Mouse (Mus musculus): Measurements from ENCODE around the gene Klhdc9.

Gene Klhdc9

GRCm38 (mm10) chr1:171360656-171361055 lies at the start of gene Klhdc9:
Klhdc9 (minus strand) TSS chr1:171360798.
- POLR2A ChIA-PET, result interaction anchor here (0.5 to 9.2 kb wide), 83 partner anchors 8 to 1453 kb away, joined by 3 to 90 read pairs (median 5); partner anchors contain the start of genes Alyref2 (in 3 of the 4), B4galt3 (in 3 of the 4), Nit1 (in 3 of the 4) and Pfdn2 (in 3 of the 4)
- CTCF ChIA-PET, result interaction anchor here (0.6 to 6.6 kb wide), 31 partner anchors 9 to 465 kb away, joined by 3 to 67 read pairs (median 5); partner anchors contain the start of genes Nectin4 (in 2 of the 4), Nit1 (in 2 of the 4), Pfdn2 (in 2 of the 4) and Alyref2 (in 1 of the 4)

DNA sequence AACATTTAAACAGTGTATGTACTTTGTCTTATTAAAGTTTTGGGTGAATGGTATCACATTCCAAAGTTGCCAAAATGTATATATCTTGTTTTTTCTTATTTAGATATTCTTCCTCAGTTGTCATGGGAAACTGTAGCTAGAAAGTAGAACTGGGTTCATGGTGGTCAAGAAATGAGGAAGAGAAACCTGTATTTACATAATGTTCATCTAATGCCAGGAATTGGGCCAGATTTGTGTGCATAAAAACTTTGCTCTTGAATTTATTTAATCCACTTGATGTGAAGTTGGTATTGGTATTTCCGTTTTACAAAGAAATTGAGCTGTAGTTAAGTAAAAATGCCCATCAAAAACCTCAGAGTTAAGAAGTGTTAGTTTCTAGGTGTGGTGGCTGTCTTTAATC lies 49.6 kb upstream of the Klhdc9 start:
- POLR2A ChIA-PET, result interaction anchor here (0.7 to 4.6 kb wide), 37 partner anchors 8 to 356 kb away, joined by 3 to 38 read pairs (median 6); partner anchors contain the start of genes Dedd (in 3 of the 4), Arhgap30 (in 2 of the 4) and F11r (in 2 of the 4)
- CTCF ChIA-PET, result interaction anchor here in 3 of 4 experiments (0.5 to 2.1 kb wide), 6 partner anchors 52 to 280 kb away, joined by 3 to 7 read pairs (median 5); partner anchors contain the start of gene Ppox (in 1 of the 3)

- POLR2A ChIA-PET, result interaction anchor here in 1 of 4 experiments (1.3 to 1.4 kb wide), 2 partner anchors 9 kb away, joined by 3 read pairs; no protein-coding TSS in a partner anchor
- CTCF ChIA-PET, result no interaction called here
Observed at GRCm38 (mm10) chr1:171407263-171407662, 46.7 kb upstream of the Klhdc9 start.

DNA sequence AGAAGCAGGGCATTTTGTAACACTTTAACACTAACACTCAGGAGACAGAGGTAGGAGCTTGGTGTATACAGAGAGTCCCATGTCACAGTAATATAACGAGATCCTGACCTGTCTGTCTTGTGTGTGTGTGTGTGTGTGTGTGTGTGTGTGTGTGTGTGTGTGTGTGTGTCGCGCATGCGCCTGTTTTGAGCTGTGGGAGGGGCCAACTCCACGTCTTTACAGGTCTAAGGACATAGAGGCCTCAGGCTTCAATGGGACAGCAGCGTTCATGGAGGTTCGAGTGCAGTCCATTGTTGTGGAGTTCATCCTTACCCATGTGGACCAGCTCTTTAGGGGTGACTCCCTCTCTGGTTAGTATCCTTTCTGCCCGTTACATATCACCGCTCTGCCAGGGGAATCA lies 42.4 kb upstream of the Klhdc9 start:
- POLR2A ChIA-PET, result interaction anchor here in 3 of 4 experiments (0.6 to 3.5 kb wide), 21 partner anchors 8 to 274 kb away, joined by 3 to 38 read pairs (median 4); partner anchors contain the start of genes Usf1 (in 3 of the 3), Alyref2 (in 1 of the 3), Arhgap30 (in 1 of the 3) and F11r (in 1 of the 3)

GRCm38 (mm10) chr1:171401821-171402220 lies 41.2 kb upstream of the Klhdc9 start:
- ChIA-PET CTCF (interaction anchor here in 2 of 4 experiments (1.1 to 2.2 kb wide), 3 partner anchors 12 to 42 kb away, joined by 3 to 5 read pairs (median 3); no protein-coding TSS in a partner anchor), POLR2A (interaction anchor here in 3 of 4 experiments (0.6 to 3.5 kb wide), 20 partner anchors 8 to 285 kb away, joined by 3 to 38 read pairs (median 4); partner anchors contain the start of genes Klhdc9 (in 2 of the 3), Usf1 (in 2 of the 3), Alyref2 (in 1 of the 3) and Arhgap30 (in 1 of the 3))

More for the DNA sequence above, 42.4 kb upstream of the Klhdc9 start:
- CTCF ChIA-PET, result interaction anchor here in 2 of 4 experiments (0.6 to 1.3 kb wide), 3 partner anchors 23 to 98 kb away, joined by 3 to 4 read pairs (median 4); no protein-coding TSS in a partner anchor

DNA sequence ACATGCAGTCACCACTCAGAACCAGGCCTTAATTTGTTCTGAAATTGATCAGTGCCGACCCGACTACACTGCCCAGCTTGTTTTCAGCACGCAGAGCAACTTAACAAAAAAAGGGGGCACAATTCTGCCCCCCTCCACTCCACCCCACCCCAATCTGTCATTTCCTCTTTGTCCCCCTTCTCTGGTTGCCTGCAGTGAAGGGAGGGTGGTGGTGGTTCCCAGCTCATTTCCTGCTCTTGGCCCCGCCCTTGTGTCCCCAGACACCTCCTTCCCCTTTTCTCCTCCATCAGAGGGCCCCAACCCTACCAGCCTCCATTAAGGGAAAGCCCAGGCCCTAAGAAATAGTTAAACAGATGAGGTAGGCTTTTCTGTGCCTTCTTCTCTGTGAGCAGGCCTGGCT lies 29.5 kb upstream of the Klhdc9 start:
- ChIA-PET CTCF (interaction anchor here in 2 of 4 experiments (0.6 to 2.2 kb wide), 6 partner anchors 10 to 174 kb away, joined by 3 to 7 read pairs (median 4); partner anchors contain the start of gene Ppox (in 1 of the 2)), POLR2A (interaction anchor here (0.5 to 2.9 kb wide), 38 partner anchors 8 to 273 kb away, joined by 3 to 18 read pairs (median 4); partner anchors contain the start of genes Klhdc9 (in 3 of the 4), Usf1 (in 3 of the 4), F11r (in 2 of the 4) and Ppox (in 1 of the 4))

DNA sequence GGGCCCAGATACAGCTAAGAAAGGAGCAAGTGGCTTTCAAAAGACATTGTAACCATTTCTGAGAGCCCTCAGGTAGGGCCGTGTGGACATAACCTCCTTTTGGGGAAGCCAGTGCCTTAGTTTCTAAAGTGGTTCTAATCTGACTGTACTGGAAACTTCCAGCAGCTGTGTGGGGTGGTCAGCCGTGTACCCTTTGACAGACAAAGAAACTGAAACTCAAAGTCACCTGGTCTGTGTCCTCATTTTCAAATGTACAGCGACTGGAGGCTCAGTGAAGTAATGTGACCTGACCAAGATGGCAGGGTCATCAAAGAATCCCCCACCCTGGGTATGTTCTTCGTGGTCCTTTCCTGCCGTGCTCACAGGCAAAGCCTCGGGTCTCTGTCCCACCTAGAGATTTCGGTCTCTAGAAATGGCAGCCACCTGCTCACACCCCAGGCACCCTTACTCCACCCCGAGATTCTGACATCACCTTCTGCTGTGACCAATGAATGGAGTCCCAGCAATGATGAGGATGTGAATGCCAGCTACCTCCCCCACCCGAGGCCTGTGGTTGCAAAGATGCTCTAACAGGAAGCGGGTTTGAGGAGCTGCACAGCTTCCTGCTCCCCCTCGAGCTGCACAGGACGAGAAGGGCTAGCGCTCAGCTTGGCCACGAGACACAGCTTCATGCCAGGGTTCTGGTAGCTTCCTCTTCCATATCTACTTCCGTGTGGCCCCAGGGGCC lies 27.9 kb upstream of the Klhdc9 start, which contains the start of gene Arhgap30:
Arhgap30 (plus strand) TSS at position 579 of the 727 bp plus-strand sequence.
- POLR2A ChIA-PET, result interaction anchor here (0.8 to 2.9 kb wide), 28 partner anchors 8 to 300 kb away, joined by 3 to 18 read pairs (median 5); partner anchors contain the start of genes Usf1 (in 2 of the 4), Cfap126 (in 1 of the 4), Dedd (in 1 of the 4) and F11r (in 1 of the 4)
- CTCF ChIA-PET, result interaction anchor here (0.5 to 2.2 kb wide), 13 partner anchors 8 to 228 kb away, joined by 3 to 10 read pairs (median 3); partner anchors contain the start of gene Klhdc9 (in 1 of the 4)

DNA sequence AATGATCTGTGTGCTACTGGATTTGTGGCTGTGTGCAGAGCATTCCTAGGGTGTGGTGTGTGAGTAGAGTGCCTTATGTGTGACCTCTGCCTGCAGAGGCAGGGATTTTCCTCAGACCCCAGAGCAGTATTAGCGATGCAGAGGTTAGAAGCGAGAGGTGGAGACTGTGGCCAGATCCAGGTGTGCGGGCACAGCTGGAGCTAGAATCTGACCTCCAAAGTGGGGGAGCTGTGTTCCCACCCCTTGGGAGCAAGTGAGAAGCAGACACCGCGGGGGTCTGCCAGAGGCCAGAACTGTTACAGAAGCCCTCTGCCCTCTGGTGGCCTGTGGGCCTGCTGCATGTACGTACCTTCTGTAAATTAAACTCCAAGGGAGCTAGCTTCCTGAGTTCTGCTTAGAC lies 26.5 kb upstream of the Klhdc9 start:
- POLR2A ChIA-PET, result interaction anchor here in 3 of 4 experiments (0.5 to 2.0 kb wide), 10 partner anchors 9 to 115 kb away, joined by 3 to 7 read pairs (median 4); partner anchors contain the start of genes Klhdc9 (in 3 of the 3) and Usf1 (in 1 of the 3)
- CTCF ChIA-PET, result interaction anchor here (0.5 to 2.2 kb wide), 28 partner anchors 9 to 282 kb away, joined by 3 to 10 read pairs (median 4); partner anchors contain the start of genes Klhdc9 (in 3 of the 4), F11r (in 1 of the 4), Nectin4 (in 1 of the 4) and Usf1 (in 1 of the 4)

DNA sequence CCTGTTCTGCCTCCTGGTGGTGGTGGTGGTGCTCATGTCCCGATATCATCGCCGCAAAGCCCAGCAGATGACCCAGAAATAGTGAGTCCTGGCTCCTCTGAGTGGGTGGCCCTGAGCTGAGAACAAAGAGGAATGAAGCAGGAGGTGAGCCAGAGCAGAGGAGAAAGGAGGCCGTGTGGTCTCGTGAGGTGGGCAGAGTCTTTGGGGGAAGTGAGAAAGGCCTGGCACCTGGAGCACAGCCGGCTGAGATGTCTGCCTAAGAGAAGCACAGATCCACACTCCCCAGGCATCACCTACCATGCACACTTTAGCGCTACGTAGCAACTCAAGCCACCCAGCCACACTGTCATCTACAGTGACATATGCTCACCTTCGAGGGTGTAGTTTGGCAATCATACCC lies 24.6 kb upstream of the Klhdc9 start:
- POLR2A ChIA-PET, result interaction anchor here in 3 of 4 experiments (0.5 to 3.9 kb wide), 17 partner anchors 10 to 162 kb away, joined by 3 to 25 read pairs (median 5); partner anchors contain the start of genes Klhdc9 (in 3 of the 3), B4galt3 (in 1 of the 3), F11r (in 1 of the 3) and Nit1 (in 1 of the 3)
- CTCF ChIA-PET, result interaction anchor here in 3 of 4 experiments (0.5 to 1.4 kb wide), 8 partner anchors 16 to 384 kb away, joined by 3 to 8 read pairs (median 4); partner anchors contain the start of genes Adamts4 (in 1 of the 3) and Klhdc9 (in 1 of the 3)

DNA sequence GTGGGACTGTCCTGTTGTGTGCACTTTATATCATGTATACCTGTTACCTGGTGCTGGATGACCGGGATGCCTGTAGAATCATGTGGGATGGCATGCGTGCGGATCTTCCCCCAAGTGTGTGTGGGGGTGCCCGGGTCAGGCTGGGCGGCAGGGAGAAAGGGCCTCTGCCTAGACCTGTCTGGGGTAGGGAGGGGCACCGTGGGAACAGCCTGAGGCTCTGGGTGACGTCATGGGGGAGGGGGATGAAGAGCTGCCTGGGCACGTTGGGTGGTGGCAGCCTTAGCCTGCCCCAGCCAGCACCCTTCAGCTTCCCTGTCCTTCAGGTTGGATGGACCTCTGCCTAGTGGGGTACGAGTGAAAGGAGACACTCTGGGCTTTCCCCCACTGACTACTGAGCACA lies 23.8 kb upstream of the Klhdc9 start:
- POLR2A ChIA-PET, result interaction anchor here (0.7 to 3.9 kb wide), 20 partner anchors 9 to 118 kb away, joined by 3 to 25 read pairs (median 4); partner anchors contain the start of genes Klhdc9 (in 3 of the 4), F11r (in 1 of the 4), Nit1 (in 1 of the 4) and Pfdn2 (in 1 of the 4)
- CTCF ChIA-PET, result interaction anchor here (0.6 to 1.4 kb wide), 12 partner anchors 9 to 1000 kb away, joined by 3 to 9 read pairs (median 4); partner anchors contain the start of genes Klhdc9 (in 1 of the 4) and Usf1 (in 1 of the 4)

DNA sequence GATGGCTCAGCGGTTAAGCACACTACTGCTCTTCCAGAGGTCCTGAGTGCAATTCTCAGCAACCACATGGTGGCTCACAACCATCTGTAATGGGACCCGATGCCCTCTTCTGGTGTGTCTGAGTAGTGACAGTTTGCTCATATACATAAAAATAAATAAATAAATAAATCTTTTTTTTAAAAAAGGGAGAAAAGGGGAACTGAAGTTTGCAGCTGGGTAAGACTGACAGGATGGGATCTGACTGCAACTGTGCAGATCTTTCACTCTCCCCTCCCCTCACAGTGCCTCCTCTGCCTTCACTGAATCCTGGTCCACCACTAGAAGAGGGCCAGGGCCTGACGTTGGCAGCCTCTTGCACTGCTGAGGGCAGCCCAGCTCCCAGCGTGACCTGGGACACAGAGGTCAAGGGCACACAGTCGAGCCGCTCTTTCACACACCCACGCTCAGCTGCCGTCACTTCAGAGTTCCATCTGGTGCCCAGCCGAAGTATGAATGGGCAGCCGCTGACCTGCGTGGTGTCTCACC lies 21.6 kb upstream of the Klhdc9 start:
- POLR2A ChIA-PET, result interaction anchor here in 2 of 4 experiments (0.6 to 1.7 kb wide), 6 partner anchors 8 to 819 kb away, joined by 3 to 6 read pairs (median 3); no protein-coding TSS in a partner anchor
- CTCF ChIA-PET, result interaction anchor here in 2 of 4 experiments (1.0 kb wide), 2 partner anchors 21 to 122 kb away, joined by 3 read pairs; no protein-coding TSS in a partner anchor

DNA sequence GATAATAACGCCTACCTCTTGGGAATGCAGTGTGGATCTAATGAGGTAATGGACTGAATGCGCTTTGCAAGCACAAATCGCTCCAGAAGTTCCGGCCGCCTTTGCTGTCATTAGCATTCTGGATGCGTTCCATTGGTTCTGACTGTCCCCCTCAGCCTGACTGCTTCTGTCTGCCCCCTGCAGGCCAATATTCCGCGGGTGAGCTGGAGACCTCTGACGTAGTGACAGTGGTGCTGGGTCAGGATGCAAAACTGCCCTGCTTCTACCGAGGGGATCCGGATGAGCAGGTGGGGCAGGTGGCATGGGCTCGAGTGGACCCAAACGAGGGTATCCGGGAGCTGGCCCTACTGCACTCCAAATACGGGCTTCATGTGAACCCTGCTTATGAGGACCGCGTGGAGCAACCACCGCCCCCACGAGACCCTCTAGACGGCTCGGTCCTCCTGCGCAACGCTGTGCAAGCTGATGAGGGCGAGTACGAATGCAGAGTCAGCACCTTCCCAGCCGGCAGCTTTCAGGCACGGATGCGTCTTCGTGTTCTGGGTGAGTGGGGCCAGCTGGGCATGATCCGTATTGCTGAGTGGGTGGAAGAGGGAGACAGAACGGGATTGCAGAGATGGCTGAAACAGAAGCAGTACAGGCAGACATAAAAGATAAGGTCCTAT lies 19.5 kb upstream of the Klhdc9 start:
- CTCF ChIA-PET, result interaction anchor here (0.5 to 2.4 kb wide), 36 partner anchors 9 to 985 kb away, joined by 3 to 15 read pairs (median 4); partner anchors contain the start of genes Nectin4 (in 2 of the 4), Adamts4 (in 1 of the 4), F11r (in 1 of the 4) and Klhdc9 (in 1 of the 4)
- POLR2A ChIA-PET, result interaction anchor here in 3 of 4 experiments (0.6 to 2.2 kb wide), 24 partner anchors 9 to 122 kb away, joined by 3 to 12 read pairs (median 3); partner anchors contain the start of genes Klhdc9 (in 2 of the 3), Arhgap30 (in 1 of the 3), B4galt3 (in 1 of the 3) and Nectin4 (in 1 of the 3)

GRCm38 (mm10) chr1:171378298-171378697 lies 17.7 kb upstream of the Klhdc9 start:
- POLR2A ChIA-PET, result interaction anchor here in 1 of 4 experiments (0.8 to 1.3 kb wide), 4 partner anchors 10 to 48 kb away, joined by 3 to 4 read pairs (median 3); partner anchors contain the start of genes Nit1 and Pfdn2
- CTCF ChIA-PET, result interaction anchor here in 1 of 4 experiments (1.0 kb wide), 1 partner anchor 9 kb away, joined by 3 read pairs; no protein-coding TSS in a partner anchor

DNA sequence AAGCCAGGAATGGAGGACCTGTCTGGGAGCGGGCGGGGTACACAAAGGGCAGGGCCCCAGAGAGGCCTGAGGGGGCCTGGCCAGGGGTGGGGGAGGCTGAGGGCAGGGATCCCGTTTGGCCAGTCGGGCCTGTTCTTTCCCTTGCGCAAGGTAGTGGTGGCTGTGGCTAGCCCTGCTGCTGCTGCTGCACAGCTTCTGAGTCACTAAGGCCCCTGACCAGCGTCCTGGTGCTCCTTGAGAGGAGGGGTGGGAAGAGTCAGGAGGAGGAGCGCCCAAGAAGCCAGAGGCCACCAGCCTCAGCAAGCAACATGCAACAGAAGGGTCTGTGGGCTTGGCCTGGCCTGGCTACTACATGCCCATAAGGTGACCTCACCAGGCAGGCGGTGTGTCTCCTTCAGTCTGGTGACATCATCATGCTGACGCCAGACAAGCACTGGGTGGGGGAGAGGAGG lies 15.1 kb upstream of the Klhdc9 start:
- ChIA-PET POLR2A (interaction anchor here in 2 of 4 experiments (0.7 to 1.8 kb wide), 9 partner anchors 8 to 127 kb away, joined by 3 to 7 read pairs (median 4); partner anchors contain the start of gene Klhdc9 (in 1 of the 2)), CTCF (interaction anchor here in 2 of 4 experiments (0.7 to 1.4 kb wide), 3 partner anchors 9 to 180 kb away, joined by 3 to 6 read pairs (median 4); partner anchors contain the start of gene Pcp4l1 (in 1 of the 2))

GRCm38 (mm10) chr1:171373946-171374345 lies 13.3 kb upstream of the Klhdc9 start:
- ChIA-PET POLR2A (interaction anchor here in 3 of 4 experiments (0.6 to 3.9 kb wide), 22 partner anchors 8 to 1962 kb away, joined by 3 to 22 read pairs (median 4); partner anchors contain the start of genes Klhdc9 (in 2 of the 3), Nit1 (in 2 of the 3), Pfdn2 (in 2 of the 3) and Dedd (in 1 of the 3)), CTCF (interaction anchor here in 3 of 4 experiments (0.6 to 6.0 kb wide), 9 partner anchors 11 to 128 kb away, joined by 3 to 43 read pairs (median 4); partner anchors contain the start of genes Klhdc9 (in 2 of the 3) and Arhgap30 (in 1 of the 3))
